Mouse (Mus musculus) cerebellum, adult 2 months (tissue): ENCODE measurements around the gene Vgll4.

Experiments
- CTCF ChIP-seq: fragments of 200-500 bp; IDR thresholded peaks from 2 replicates; pipeline ENCODE4 v1.5.1; 2011; ENCODE audit warnings: low read depth, mild to moderate bottlenecking, control low read depth, low read length, moderate library complexity, borderline replicate concordance; ENCODE audit not compliant: insufficient read depth
- POLR2A ChIP-seq: fragments of 200-500 bp; IDR thresholded peaks from 2 replicates; pipeline ENCODE4 v1.6.1; 2011; ENCODE audit warnings: low read length, control low read depth, borderline replicate concordance; ENCODE audit not compliant: insufficient read depth

DNA sequence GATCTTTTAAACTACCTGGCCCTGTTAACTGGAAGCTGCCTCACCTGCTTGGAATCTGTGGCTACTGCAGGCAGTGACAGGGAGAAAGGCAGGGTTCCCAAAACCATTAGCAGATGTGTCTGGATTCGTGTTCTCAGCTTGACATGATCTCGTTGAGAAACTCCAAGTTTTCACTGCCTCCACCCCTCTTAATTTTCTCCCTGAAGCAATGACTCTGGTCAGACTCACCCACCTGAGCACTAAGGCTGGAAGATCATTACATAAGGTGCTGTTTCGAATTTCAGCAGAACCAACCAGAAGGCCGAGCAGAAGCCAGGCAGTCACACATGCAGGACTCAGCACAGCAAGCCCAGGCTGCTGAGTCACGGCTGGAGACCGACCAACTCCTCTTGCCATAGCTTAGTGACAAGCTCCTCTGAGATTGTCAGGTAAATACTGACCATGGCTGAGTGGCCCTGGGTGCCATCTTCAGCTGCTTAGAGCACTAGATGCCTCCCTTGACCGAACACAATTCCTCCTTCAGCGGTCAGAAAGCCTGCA lies 35.6 kb upstream of the Vgll4 start:
- no peak for TF ChIP-seq CTCF
- TF ChIP-seq POLR2A, result no peak
